Mouse (Mus musculus): ENCODE measurements around the gene Atp8b2. TPM values are rescaled to one million over a fixed set of nuclear protein-coding genes. Genes with fewer than 3 reads are reported as not detected.

Gene Atp8b2
- polyA plus RNA-seq, 1 experiment from 2014 or later = 19.1 TPM

- DNase-seq (ENCODE audit: low spot score) (no peak), ATAC-seq (ENCODE audit: low FRiP score) (no peak)
- Histone ChIP-seq H3K9me3 (ENCODE audit: control insufficient read depth, low read length) (no peaks in the 10 kb centered on the region), H3K36me3 (ENCODE audit: control insufficient read depth, insufficient read depth, low read length) (no peaks in the 10 kb centered on the region), H3K4me2 (replicated peaks; ENCODE audit: low read depth, low read length) (no peak overlapping the region), H3K9ac (ENCODE audit: low read depth, low read length) (no peak overlapping the region), H3K27me3 (ENCODE audit: control insufficient read depth, insufficient read depth, low read length) (no peaks in the 10 kb centered on the region), H3K4me1 (replicated peaks; ENCODE audit: control insufficient read depth, insufficient read depth, low read length) (no peaks in the 10 kb centered on the region), H3K4me3 (ENCODE audit: low read depth, low read length) (no peak overlapping the region), H3K27ac (ENCODE audit: low read depth, low read length) (no peak overlapping the region)
- 74% methylated on average over 8 of the region's 8 CpGs for WGBS
Observed at GRCm38 (mm10) chr3:89889841-89890430, 73.4 kb downstream of the Atp8b2 start.

Other genes with a start within 250 kb of the Atp8b2 start
- 15.1 and 16.4 TPM in 2 replicates for gene Adar, start 248.5 kb downstream of the Atp8b2 start, polyA plus RNA-seq (2014; fragmentation: Nextera tagmentation; extraction: Ambion mirVana)
- gene Chrnb2, start 198.9 kb downstream of the Atp8b2 start, polyA plus RNA-seq (2014; fragmentation: Nextera tagmentation; extraction: Ambion mirVana) = 12.0 and 17.7 TPM in 2 replicates
- 21.9 and 24.9 TPM in 2 replicates for gene Ube2q1, start 189.9 kb downstream of the Atp8b2 start, polyA plus RNA-seq (2014; fragmentation: Nextera tagmentation; extraction: Ambion mirVana)
- 2.2 TPM in 2 replicates for gene She, start 132.1 kb downstream of the Atp8b2 start, polyA plus RNA-seq (2014; fragmentation: Nextera tagmentation; extraction: Ambion mirVana)
- gene Il6ra, start 50.3 kb downstream of the Atp8b2 start, polyA plus RNA-seq (2014; fragmentation: Nextera tagmentation; extraction: Ambion mirVana) = 0.18 and 0.22 TPM in 2 replicates
- 178 and 182 TPM in 2 replicates for gene Hax1, start 35.3 kb upstream of the Atp8b2 start, polyA plus RNA-seq (2014; fragmentation: Nextera tagmentation; extraction: Ambion mirVana)
- 223 and 230 TPM in 2 replicates for gene 4933434E20Rik, start 88.1 kb upstream of the Atp8b2 start, polyA plus RNA-seq (2014; fragmentation: Nextera tagmentation; extraction: Ambion mirVana)
- gene Ubap2l, start 89.1 kb upstream of the Atp8b2 start, polyA plus RNA-seq (2014; fragmentation: Nextera tagmentation; extraction: Ambion mirVana) = 203 and 230 TPM in 2 replicates
- 558 and 580 TPM in 2 replicates for gene Tpm3, start 109.1 kb upstream of the Atp8b2 start, polyA plus RNA-seq (2014; fragmentation: Nextera tagmentation; extraction: Ambion mirVana)
- gene Nup210l, start 140.6 kb upstream of the Atp8b2 start, polyA plus RNA-seq (2014; fragmentation: Nextera tagmentation; extraction: Ambion mirVana) = 0.32 and 0.66 TPM in 2 replicates

Measured in hindbrain, embryonic 11.5 days (tissue).